Mouse (Mus musculus) ES-Bruce4 (cell line): ENCODE results near the gene Prpf31. TPM values are rescaled to one million over a fixed set of nuclear protein-coding genes. Genes with fewer than 3 reads are reported as not detected.

Experiments used
- H3K27ac ChIP-seq: 2 replicates; pipeline ENCODE4 v1.5.1; 2012; ENCODE audit warnings: low read length, inconsistent platforms; ENCODE audit not compliant: insufficient read depth
- H3K27me3 ChIP-seq: 2 replicates; pipeline ENCODE4 v1.6.1; 2012; ENCODE audit warnings: mild to moderate bottlenecking, low read length, inconsistent platforms; ENCODE audit not compliant: control insufficient read depth, poor library complexity, insufficient read depth, severe bottlenecking
- H3K36me3 ChIP-seq: 2 replicates; pipeline ENCODE4 v1.6.1; 2012; ENCODE audit warnings: inconsistent platforms, mild to moderate bottlenecking, low read length, moderate library complexity; ENCODE audit not compliant: control insufficient read depth, poor library complexity, insufficient read depth, severe bottlenecking
- H3K4me1 ChIP-seq: one replicate; pipeline ENCODE4 v1.8.1; 2011; ENCODE audit warnings: low read length; ENCODE audit not compliant: control insufficient read depth, insufficient read depth
- H3K4me3 ChIP-seq: 2 replicates; pipeline ENCODE4 v1.5.1; 2011; ENCODE audit warnings: low read depth, mild to moderate bottlenecking, low read length
- H3K9ac ChIP-seq: 2 replicates; pipeline ENCODE4 v1.6.1; 2012; ENCODE audit warnings: low read depth, mild to moderate bottlenecking, inconsistent platforms; ENCODE audit not compliant: poor library complexity, severe bottlenecking
- H3K9me3 ChIP-seq: replicated peaks from 2 replicates; pipeline ENCODE4 v1.6.1; 2012; ENCODE audit warnings: mild to moderate bottlenecking, low read length, inconsistent platforms; ENCODE audit not compliant: control insufficient read depth, poor library complexity, insufficient read depth, severe bottlenecking
- CTCF ChIP-seq: IDR thresholded peaks from one replicate; pipeline ENCODE4 v1.8.1; 2011; ENCODE audit warnings: low read depth, low read length
- EP300 ChIP-seq: IDR thresholded peaks from 2 replicates; pipeline ENCODE4 v1.6.1; 2011; ENCODE audit warnings: low read depth, low read length; ENCODE audit not compliant: insufficient read depth
- POLR2A ChIP-seq: IDR thresholded peaks from one replicate; pipeline ENCODE4 v1.8.1; 2011; ENCODE audit warnings: low read length; ENCODE audit not compliant: insufficient read depth
- polyA plus RNA-seq: library from polyadenylated mRNA; stranded (reverse); fragments of >200 nt; gene quantifications from 2 replicates; pipeline ENCODE4 v1.2.4, GENCODE M21; 2011; ENCODE audit warnings: low read depth; ENCODE audit not compliant: missing spikeins, insufficient read depth, insufficient read length

Prpf31 gene
- polyA plus RNA-seq, 1 experiment: 80.1 TPM

GRCm38 (mm10) chr7:3607391-3607790 lies 22.4 kb upstream of the Prpf31 start:
- no peaks in the 10 kb centered on the region for H3K9me3 ChIP-seq
- TF ChIP-seq EP300 (no peak), POLR2A (no peak), CTCF (no peak)

DNA sequence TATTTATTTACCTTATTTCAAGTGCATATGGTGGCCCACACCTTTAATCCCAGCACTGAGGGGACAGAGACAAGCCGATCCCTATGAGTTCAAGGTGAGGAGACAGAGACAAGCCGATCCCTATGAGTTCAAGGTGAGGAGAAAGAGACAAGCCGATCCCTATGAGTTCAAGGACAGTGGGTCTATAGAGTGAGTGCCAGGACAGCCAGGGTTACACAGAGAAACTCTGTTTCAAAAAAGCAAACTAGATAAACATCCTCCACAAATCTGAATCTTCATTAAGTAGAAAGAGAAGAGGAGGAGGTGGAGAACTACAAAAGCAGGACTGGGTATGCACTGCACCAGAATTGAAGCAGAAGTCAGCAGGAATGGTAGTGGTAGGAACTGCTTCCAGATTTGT lies 21.1 kb upstream of the Prpf31 start:
- no peak overlapping the region for H3K4me3 ChIP-seq
- no peaks in the 10 kb centered on the region for H3K36me3 ChIP-seq
- H3K9ac ChIP-seq: no peak overlapping the region
- H3K27me3 ChIP-seq: no peaks in the 10 kb centered on the region
- no peaks in the 10 kb centered on the region for H3K9me3 ChIP-seq
- TF ChIP-seq EP300 (no peak), CTCF (no peak), POLR2A (no peak)
- H3K27ac ChIP-seq: no peak overlapping the region
- H3K4me1 ChIP-seq: no peaks in the 10 kb centered on the region

More at GRCm38 (mm10) chr7:3607391-3607790, 22.4 kb upstream of the Prpf31 start:
- Histone ChIP-seq H3K4me3 (no peak overlapping the region), H3K9ac (no peak overlapping the region), H3K4me1 (no peaks in the 10 kb centered on the region), H3K36me3 (no peaks in the 10 kb centered on the region), H3K27ac (no peak overlapping the region), H3K27me3 (no peaks in the 10 kb centered on the region)

DNA sequence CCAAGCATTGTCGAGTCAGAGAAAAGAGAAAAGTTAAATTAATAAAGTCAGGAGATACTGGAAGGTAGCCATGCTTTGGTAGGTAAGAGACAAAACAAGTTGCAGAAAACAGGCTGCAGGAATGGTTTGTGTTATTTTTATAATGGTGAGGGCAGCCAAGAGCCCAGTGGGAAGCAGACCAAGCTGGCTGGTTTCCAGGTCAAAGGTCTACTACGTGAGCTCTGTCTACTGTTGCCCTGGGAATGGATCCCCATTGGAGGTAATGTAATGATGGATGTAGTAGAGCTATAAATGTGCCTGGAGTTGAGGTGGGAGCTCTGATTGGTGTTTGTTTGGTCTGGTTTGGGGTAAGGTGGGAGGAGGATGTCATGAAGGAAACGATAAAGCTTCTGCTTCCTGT lies 20.7 kb upstream of the Prpf31 start:
- Histone ChIP-seq H3K27ac (no peak overlapping the region), H3K4me1 (no peaks in the 10 kb centered on the region), H3K27me3 (no peaks in the 10 kb centered on the region), H3K4me3 (no peak overlapping the region), H3K36me3 (no peaks in the 10 kb centered on the region), H3K9ac (no peak overlapping the region), H3K9me3 (no peaks in the 10 kb centered on the region)
- TF ChIP-seq EP300 (no peak), CTCF (no peak), POLR2A (no peak)

DNA sequence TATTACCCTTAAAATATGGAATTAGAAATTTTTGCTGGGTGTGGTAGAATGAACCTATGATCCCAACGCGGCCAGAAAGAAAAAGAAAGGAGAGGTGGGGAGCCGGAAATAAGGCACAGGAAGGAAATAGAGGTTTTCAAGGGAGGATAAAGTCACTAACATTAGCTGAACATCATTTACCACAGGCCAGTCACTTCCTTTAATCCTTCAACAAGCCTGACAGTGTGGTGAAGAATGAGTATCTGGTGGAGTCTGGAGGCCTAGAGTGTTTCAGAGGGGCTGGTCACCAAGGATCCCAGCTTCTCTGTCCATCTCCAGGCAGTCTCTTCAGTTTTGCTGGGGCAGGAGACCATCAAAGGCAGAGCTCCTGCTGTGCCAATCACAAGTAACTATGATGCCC lies 19.3 kb upstream of the Prpf31 start:
- H3K27ac ChIP-seq: no peak overlapping the region
- no peak overlapping the region for H3K4me3 ChIP-seq
- no peaks in the 10 kb centered on the region for H3K27me3 ChIP-seq
- no peaks in the 10 kb centered on the region for H3K36me3 ChIP-seq
- TF ChIP-seq POLR2A (no peak), EP300 (no peak), CTCF (no peak)
- no peak overlapping the region for H3K9ac ChIP-seq
- H3K4me1 ChIP-seq: no peaks in the 10 kb centered on the region
- H3K9me3 ChIP-seq: no peaks in the 10 kb centered on the region

GRCm38 (mm10) chr7:3611006-3611405 lies 18.8 kb upstream of the Prpf31 start:
- H3K4me3 ChIP-seq: peak overlapping the region; percentile 37
- no peaks in the 10 kb centered on the region for H3K4me1 ChIP-seq
- 0 out of 2 replicates have a peak overlapping the region, but pooled peaks have one; percentile 0 for H3K9ac ChIP-seq
- H3K36me3 ChIP-seq: no peaks in the 10 kb centered on the region
- TF ChIP-seq EP300: no peak
- no peak overlapping the region for H3K27ac ChIP-seq
- no peaks in the 10 kb centered on the region for H3K9me3 ChIP-seq
- no peaks in the 10 kb centered on the region for H3K27me3 ChIP-seq

GRCm38 (mm10) chr7:3614021-3614420 lies 15.8 kb upstream of the Prpf31 start:
- no peak overlapping the region for H3K9ac ChIP-seq
- TF ChIP-seq CTCF (no peak), EP300 (no peak), POLR2A (no peak)
- H3K36me3 ChIP-seq: no peaks in the 10 kb centered on the region
- no peak overlapping the region for H3K27ac ChIP-seq
- H3K27me3 ChIP-seq: no peaks in the 10 kb centered on the region
- H3K4me1 ChIP-seq: no peaks in the 10 kb centered on the region
- no peak overlapping the region for H3K4me3 ChIP-seq
- no peaks in the 10 kb centered on the region for H3K9me3 ChIP-seq
